Mouse (Mus musculus): Measurements from ENCODE around the gene Olfr259. TPM values are rescaled to one million over a fixed set of nuclear protein-coding genes. Genes with fewer than 3 reads are reported as not detected.

The Olfr259 gene
- not detected in 2 replicates for polyA plus RNA-seq (2015; fragmentation: Nextera tagmentation; extraction: Ambion mirVana)

GRCm38 (mm10) chr2:87114467-87114866, at the start of gene Olfr259:
TSS of gene Olfr259 (minus strand) at chr2:87114567.

GRCm38 (mm10) chr2:87152524-87152923, 38.2 kb upstream of the Olfr259 start, which contains the start of gene Olfr1111:
TSS of gene Olfr1111 (minus strand) at chr2:87152624.

GRCm38 (mm10) chr2:87140200-87140599, 25.8 kb upstream of the Olfr259 start, which contains the start of gene Olfr1110:
TSS of gene Olfr1110 (minus strand) at chr2:87140300.

GRCm38 (mm10) chr2:87095908-87096307, 18.5 kb downstream of the Olfr259 start, which contains the start of gene Olfr1109:
TSS of gene Olfr1109 (minus strand) at chr2:87096008.

GRCm38 (mm10) chr2:87075717-87076116, 38.6 kb downstream of the Olfr259 start, which contains the start of gene Olfr1107:
TSS of gene Olfr1107 (minus strand) at chr2:87075817.

Other genes starting within 250 kb of the Olfr259 start
- not detected in 2 replicates for gene Gm13723, start 239.8 kb downstream of the Olfr259 start, polyA plus RNA-seq (2015; fragmentation: Nextera tagmentation; extraction: Ambion mirVana)
- gene Olfr1097, start 222.4 kb downstream of the Olfr259 start, polyA plus RNA-seq (2015; fragmentation: Nextera tagmentation; extraction: Ambion mirVana) = not detected in 2 replicates
- not detected in 2 replicates for gene Olfr1098, start 190.0 kb downstream of the Olfr259 start, polyA plus RNA-seq (2015; fragmentation: Nextera tagmentation; extraction: Ambion mirVana)
- not detected in 2 replicates for gene Olfr1099, start 153.9 kb downstream of the Olfr259 start, polyA plus RNA-seq (2015; fragmentation: Nextera tagmentation; extraction: Ambion mirVana)
- gene Olfr1100, start 134.6 kb downstream of the Olfr259 start, polyA plus RNA-seq (2015; fragmentation: Nextera tagmentation; extraction: Ambion mirVana) = not detected in 2 replicates
- gene Olfr1101, start 123.3 kb downstream of the Olfr259 start, polyA plus RNA-seq (2015; fragmentation: Nextera tagmentation; extraction: Ambion mirVana) = not detected in 2 replicates
- not detected in 2 replicates for gene Olfr1102, start 116.2 kb downstream of the Olfr259 start, polyA plus RNA-seq (2015; fragmentation: Nextera tagmentation; extraction: Ambion mirVana)
- not detected in 2 replicates for gene Olfr1104, start 87.5 kb downstream of the Olfr259 start, polyA plus RNA-seq (2015; fragmentation: Nextera tagmentation; extraction: Ambion mirVana)
- gene Olfr1105, start 78.0 kb downstream of the Olfr259 start, polyA plus RNA-seq (2015; fragmentation: Nextera tagmentation; extraction: Ambion mirVana) = not detected in 2 replicates
- not detected in 2 replicates for gene Olfr1106, start 62.3 kb downstream of the Olfr259 start, polyA plus RNA-seq (2015; fragmentation: Nextera tagmentation; extraction: Ambion mirVana)
- gene Olfr1107, start 38.8 kb downstream of the Olfr259 start, polyA plus RNA-seq (2015; fragmentation: Nextera tagmentation; extraction: Ambion mirVana) = not detected in 2 replicates
- gene Olfr1109, start 18.6 kb downstream of the Olfr259 start, polyA plus RNA-seq (2015; fragmentation: Nextera tagmentation; extraction: Ambion mirVana) = not detected in 2 replicates
- not detected in 2 replicates for gene Olfr1110, start 25.7 kb upstream of the Olfr259 start, polyA plus RNA-seq (2015; fragmentation: Nextera tagmentation; extraction: Ambion mirVana)
- gene Olfr1111, start 38.1 kb upstream of the Olfr259 start, polyA plus RNA-seq (2015; fragmentation: Nextera tagmentation; extraction: Ambion mirVana) = not detected in 2 replicates
- gene Olfr1112, start 73.2 kb upstream of the Olfr259 start, polyA plus RNA-seq (2015; fragmentation: Nextera tagmentation; extraction: Ambion mirVana) = not detected in 2 replicates
- not detected in 2 replicates for gene Olfr1113, start 94.4 kb upstream of the Olfr259 start, polyA plus RNA-seq (2015; fragmentation: Nextera tagmentation; extraction: Ambion mirVana)
- not detected in 2 replicates for gene Olfr1115, start 133.4 kb upstream of the Olfr259 start, polyA plus RNA-seq (2015; fragmentation: Nextera tagmentation; extraction: Ambion mirVana)
- gene Olfr1116, start 153.0 kb upstream of the Olfr259 start, polyA plus RNA-seq (2015; fragmentation: Nextera tagmentation; extraction: Ambion mirVana) = not detected in 2 replicates
- not detected in 2 replicates for gene Olfr1118, start 193.0 kb upstream of the Olfr259 start, polyA plus RNA-seq (2015; fragmentation: Nextera tagmentation; extraction: Ambion mirVana)
- not detected in 2 replicates for gene Olfr1120, start 240.2 kb upstream of the Olfr259 start, polyA plus RNA-seq (2015; fragmentation: Nextera tagmentation; extraction: Ambion mirVana)